Mouse (Mus musculus): ENCODE data around the gene Il11ra1. TPM values are rescaled to one million over a fixed set of nuclear protein-coding genes. Genes with fewer than 3 reads are reported as not detected.
"Not testable (repeated sequence)": the region's sequence is repeated elsewhere in the genome, so short reads cannot be mapped to it uniquely, and the experiment has no call there.

The Il11ra1 gene
- polyA plus RNA-seq (2016; fragmentation: Nextera tagmentation; extraction: Ambion mirVana), result 146 and 188 TPM in 2 replicates

- not testable (repeated sequence) for H3K4me3 ChIP-seq; H3K27ac ChIP-seq (replicated peaks); H3K9me3 ChIP-seq; H3K36me3 ChIP-seq (replicated peaks); DNase-seq (ENCODE audit: low spot score)
- 80% methylated on average over 10 of the region's 10 CpGs for WGBS
- H3K27me3 ChIP-seq (replicated peaks; ENCODE audit: low read depth, poor library complexity, severe bottlenecking), result peaks cover 28% of the 10 kb centered on the region
- H3K4me1 ChIP-seq, result peaks cover 14% of the 10 kb centered on the region
Measured at GRCm38 (mm10) chr4:41699783-41700182, at the start of gene Il11ra1. TSS of gene Il11ra1 (plus strand) at chr4:41699989.

- peaks cover 14% of the 10 kb centered on the region for H3K36me3 ChIP-seq (replicated peaks)
- H3K27me3 ChIP-seq (replicated peaks; ENCODE audit: low read depth, poor library complexity, severe bottlenecking), result peaks cover 25% of the 10 kb centered on the region
- H3K9me3 ChIP-seq, result no peaks in the 10 kb centered on the region
- peaks cover 53% of the 10 kb centered on the region for H3K4me1 ChIP-seq
- WGBS, result 42% methylated on average over 6 of the region's 6 CpGs
- H3K27ac ChIP-seq (replicated peaks), result 0 out of 2 replicates have a peak overlapping the region, but pooled peaks have one; percentile 35
- no peak overlapping the region for H3K4me3 ChIP-seq
- DNase-seq (ENCODE audit: low spot score), result peak; percentile 89
Measured at GRCm38 (mm10) chr4:41653296-41653695, 46.5 kb upstream of the Il11ra1 start.

- peaks cover 28% of the 10 kb centered on the region for H3K27me3 ChIP-seq (replicated peaks; ENCODE audit: low read depth, poor library complexity, severe bottlenecking)
- peaks cover 16% of the 10 kb centered on the region for H3K36me3 ChIP-seq (replicated peaks)
- no peak for DNase-seq (ENCODE audit: low spot score)
- H3K4me3 ChIP-seq, result no peak overlapping the region
- no peak overlapping the region for H3K27ac ChIP-seq (replicated peaks)
- H3K4me1 ChIP-seq, result peaks cover 53% of the 10 kb centered on the region
- 68% methylated on average over 6 of the region's 6 CpGs for WGBS
- no peaks in the 10 kb centered on the region for H3K9me3 ChIP-seq
Measured at GRCm38 (mm10) chr4:41653730-41654129, 46.1 kb upstream of the Il11ra1 start.

GRCm38 (mm10) chr4:41654217-41654616 lies 45.6 kb upstream of the Il11ra1 start:
- no peak overlapping the region for H3K4me3 ChIP-seq
- peaks cover 33% of the 10 kb centered on the region for H3K27me3 ChIP-seq (replicated peaks; ENCODE audit: low read depth, poor library complexity, severe bottlenecking)
- no peaks in the 10 kb centered on the region for H3K9me3 ChIP-seq
- peak overlapping the region; percentile 25; the same call in 1 of the 2 replicates for H3K27ac ChIP-seq (replicated peaks)
- DNase-seq (ENCODE audit: low spot score), result peak; percentile 78
- 11% methylated on average over 7 of the region's 7 CpGs for WGBS
- H3K4me1 ChIP-seq, result peaks cover 55% of the 10 kb centered on the region
- H3K36me3 ChIP-seq (replicated peaks), result peaks cover 19% of the 10 kb centered on the region

GRCm38 (mm10) chr4:41655525-41655924 lies 44.3 kb upstream of the Il11ra1 start:
- peaks cover 68% of the 10 kb centered on the region for H3K4me1 ChIP-seq
- H3K4me3 ChIP-seq, result no peak overlapping the region
- no peaks in the 10 kb centered on the region for H3K9me3 ChIP-seq
- H3K27me3 ChIP-seq (replicated peaks; ENCODE audit: low read depth, poor library complexity, severe bottlenecking), result peaks cover 44% of the 10 kb centered on the region
- DNase-seq (ENCODE audit: low spot score), result peak; percentile 64
- H3K27ac ChIP-seq (replicated peaks), result peak overlapping the region; percentile 25
- peaks cover 27% of the 10 kb centered on the region for H3K36me3 ChIP-seq (replicated peaks)
- WGBS, result 58% methylated on average over 2 of the region's 2 CpGs

DNA sequence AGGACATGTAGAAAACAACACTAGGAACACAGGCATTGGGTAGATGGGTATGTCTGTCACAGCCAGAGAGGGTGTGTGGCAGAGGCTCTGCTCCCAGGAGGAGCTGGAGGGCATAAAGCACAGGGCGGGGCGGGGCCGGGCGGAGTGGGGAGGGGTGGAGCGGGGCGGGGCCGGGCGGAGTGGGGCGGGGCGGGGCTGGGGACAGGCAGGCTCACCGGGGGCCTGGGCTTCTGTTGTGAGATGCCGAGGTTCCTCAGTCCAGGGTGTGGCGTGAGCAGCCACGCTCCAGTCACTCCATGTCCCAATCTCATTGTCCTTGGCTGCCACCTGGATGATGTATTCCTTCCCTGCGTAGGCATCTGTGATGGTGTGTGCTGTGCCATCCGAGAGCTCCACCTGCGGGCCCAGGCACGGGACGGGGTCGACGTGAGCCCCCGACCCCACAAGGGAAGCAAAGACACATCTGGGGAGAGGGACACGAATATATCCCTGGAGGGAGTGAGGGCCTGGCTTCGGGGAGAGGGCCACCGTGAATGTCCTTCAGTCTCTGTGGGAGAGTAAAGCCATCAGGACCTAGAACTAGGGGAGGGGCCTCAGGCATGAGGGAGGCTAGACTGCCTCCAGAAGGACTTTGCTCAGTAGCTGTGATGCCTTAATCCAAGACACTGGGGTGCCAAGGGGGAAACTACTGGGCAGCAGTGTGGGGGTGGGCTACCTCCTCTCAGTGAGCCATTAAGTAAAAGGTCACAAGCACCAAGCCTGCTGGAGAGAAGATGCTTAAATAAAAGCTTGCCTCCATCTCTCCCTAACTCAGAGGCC lies 41.0 kb upstream of the Il11ra1 start:
- peaks cover 91% of the 10 kb centered on the region for H3K4me1 ChIP-seq
- peak overlapping the region; percentile 57 for H3K27ac ChIP-seq (replicated peaks)
- peaks cover 52% of the 10 kb centered on the region for H3K36me3 ChIP-seq (replicated peaks)
- H3K4me3 ChIP-seq, result peak overlapping the region; percentile 32
- peaks cover 68% of the 10 kb centered on the region for H3K27me3 ChIP-seq (replicated peaks; ENCODE audit: low read depth, poor library complexity, severe bottlenecking)
- WGBS, result 14% methylated on average over 25 of the region's 25 CpGs
- DNase-seq (ENCODE audit: low spot score), result peak; percentile 62
- H3K9me3 ChIP-seq, result no peaks in the 10 kb centered on the region

DNA sequence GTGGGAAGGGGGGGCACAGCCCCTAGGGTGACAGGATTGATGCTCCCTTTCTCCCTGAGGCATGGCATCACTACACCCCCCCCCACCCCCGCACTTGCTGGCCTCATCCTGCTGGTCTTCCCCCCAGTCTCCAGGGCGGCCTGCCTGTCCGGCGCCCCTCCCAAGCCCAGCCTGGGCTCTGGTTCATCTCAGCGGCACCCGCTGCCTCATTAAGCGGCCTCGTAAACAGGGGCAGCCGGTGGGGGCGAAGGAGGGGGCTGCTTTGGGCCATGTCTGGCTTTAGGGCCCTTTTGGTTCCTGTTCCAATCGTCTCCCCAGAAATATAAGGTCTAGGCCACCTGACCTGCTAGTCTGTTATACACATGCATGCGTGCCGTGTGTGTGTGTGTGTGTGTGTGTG lies 40.2 kb upstream of the Il11ra1 start:
- peak overlapping the region; percentile 57 for H3K27ac ChIP-seq (replicated peaks)
- H3K27me3 ChIP-seq (replicated peaks; ENCODE audit: low read depth, poor library complexity, severe bottlenecking), result peaks cover 68% of the 10 kb centered on the region
- H3K4me1 ChIP-seq, result peaks cover 91% of the 10 kb centered on the region
- 62% methylated on average over 13 of the region's 13 CpGs for WGBS
- no peak for DNase-seq (ENCODE audit: low spot score)
- no peaks in the 10 kb centered on the region for H3K9me3 ChIP-seq
- H3K4me3 ChIP-seq, result no peak overlapping the region
- peaks cover 55% of the 10 kb centered on the region for H3K36me3 ChIP-seq (replicated peaks)

- H3K36me3 ChIP-seq (replicated peaks), result peaks cover 55% of the 10 kb centered on the region
- peak; percentile 83 for DNase-seq (ENCODE audit: low spot score)
- peak overlapping the region; percentile 70 for H3K27ac ChIP-seq (replicated peaks)
- WGBS, result 29% methylated on average over 11 of the region's 11 CpGs
- peak overlapping the region; percentile 21; the same call in 1 of the 2 replicates for H3K4me3 ChIP-seq
- H3K27me3 ChIP-seq (replicated peaks; ENCODE audit: low read depth, poor library complexity, severe bottlenecking), result peaks cover 68% of the 10 kb centered on the region
- no peaks in the 10 kb centered on the region for H3K9me3 ChIP-seq
- peaks cover 91% of the 10 kb centered on the region for H3K4me1 ChIP-seq
Measured at GRCm38 (mm10) chr4:41660851-41661430, 38.8 kb upstream of the Il11ra1 start.

DNA sequence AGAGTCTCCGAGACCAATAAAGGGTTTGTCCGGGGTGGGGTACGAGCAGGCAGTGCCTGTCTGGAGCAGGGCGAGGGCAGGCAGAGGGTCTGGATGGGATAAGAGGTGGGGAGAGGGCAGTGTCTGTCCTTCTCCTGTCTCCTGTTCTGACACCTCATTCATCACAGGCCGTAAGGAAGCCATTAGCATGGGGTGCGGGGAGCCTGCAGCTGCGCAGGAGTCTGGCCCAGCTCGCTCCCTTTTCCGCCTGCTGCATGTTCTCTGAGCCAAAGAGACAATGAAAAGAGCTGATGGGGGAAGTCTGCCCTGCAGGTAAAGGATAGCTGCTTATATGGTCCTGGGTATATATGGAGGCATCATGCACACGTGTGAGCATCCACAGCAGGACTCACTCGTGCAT lies 37.1 kb upstream of the Il11ra1 start:
- DNase-seq (ENCODE audit: low spot score), result no peak
- WGBS, result 64% methylated on average over 11 of the region's 11 CpGs
- H3K27me3 ChIP-seq (replicated peaks; ENCODE audit: low read depth, poor library complexity, severe bottlenecking), result peaks cover 60% of the 10 kb centered on the region
- H3K36me3 ChIP-seq (replicated peaks), result peaks cover 51% of the 10 kb centered on the region
- H3K9me3 ChIP-seq, result no peaks in the 10 kb centered on the region
- peaks cover 91% of the 10 kb centered on the region for H3K4me1 ChIP-seq
- H3K4me3 ChIP-seq, result 0 out of 2 replicates have a peak overlapping the region, but pooled peaks have one; percentile 1
- peak overlapping the region; percentile 21; the same call in 1 of the 2 replicates for H3K27ac ChIP-seq (replicated peaks)

DNA sequence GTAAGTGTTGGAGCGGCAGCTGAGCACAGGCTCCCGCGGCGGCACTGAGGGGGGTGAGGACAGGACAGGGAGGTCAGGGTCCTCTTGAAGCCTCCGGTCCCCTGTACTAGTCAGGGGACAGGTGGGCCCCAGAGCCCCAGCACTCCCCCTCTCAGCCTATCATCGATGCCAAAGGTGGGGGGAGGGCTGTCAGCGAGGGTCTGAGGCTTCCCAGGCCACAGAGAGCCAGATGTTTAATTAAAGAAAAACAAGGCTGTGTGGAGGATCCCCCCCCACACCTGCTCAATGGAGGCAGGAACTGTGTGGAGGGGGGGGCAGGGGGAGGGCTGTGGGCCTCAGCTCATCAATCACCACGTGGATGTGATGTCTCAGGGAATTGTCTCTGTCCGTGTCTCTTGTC lies 36.2 kb upstream of the Il11ra1 start:
- Histone ChIP-seq H3K36me3 (replicated peaks) (peaks cover 46% of the 10 kb centered on the region), H3K27me3 (replicated peaks; ENCODE audit: low read depth, poor library complexity, severe bottlenecking) (peaks cover 56% of the 10 kb centered on the region), H3K4me1 (peaks cover 82% of the 10 kb centered on the region), H3K27ac (replicated peaks) (peak overlapping the region; percentile 45), H3K9me3 (no peaks in the 10 kb centered on the region), H3K4me3 (peak overlapping the region; percentile 6; the same call in 1 of the 2 replicates)
- WGBS, result 42% methylated on average over 9 of the region's 9 CpGs
- peak; percentile 51 for DNase-seq (ENCODE audit: low spot score)

DNA sequence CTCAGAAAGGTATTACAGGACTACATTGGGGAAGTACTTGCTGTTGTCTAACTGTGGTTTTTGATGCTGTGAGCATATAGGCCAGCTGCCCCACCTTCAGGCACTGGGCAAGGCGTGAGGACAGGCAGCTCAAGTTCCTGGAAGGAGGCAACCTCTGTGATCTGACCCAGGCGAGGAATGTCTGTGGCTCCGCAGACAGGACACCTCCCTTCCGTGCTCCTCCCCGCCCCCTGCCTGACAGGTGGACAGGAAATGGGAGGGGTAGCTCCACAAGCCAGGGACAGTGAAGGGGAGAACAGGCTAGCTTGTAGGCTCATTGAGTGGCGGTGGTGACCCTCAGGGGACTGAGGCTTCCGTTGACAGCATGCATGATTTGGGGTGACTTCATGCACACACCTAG lies 35.3 kb upstream of the Il11ra1 start:
- DNase-seq (ENCODE audit: low spot score), result no peak
- Histone ChIP-seq H3K4me3 (peak overlapping the region; percentile 6), H3K27ac (replicated peaks) (peak overlapping the region; percentile 58), H3K27me3 (replicated peaks; ENCODE audit: low read depth, poor library complexity, severe bottlenecking) (peaks cover 56% of the 10 kb centered on the region), H3K9me3 (no peaks in the 10 kb centered on the region), H3K4me1 (peaks cover 73% of the 10 kb centered on the region), H3K36me3 (replicated peaks) (peaks cover 42% of the 10 kb centered on the region)
- 27% methylated on average over 7 of the region's 7 CpGs for WGBS

- H3K27ac ChIP-seq (replicated peaks), result peak overlapping the region; percentile 58
- 2% methylated on average over 6 of the region's 8 CpGs for WGBS
- no peaks in the 10 kb centered on the region for H3K9me3 ChIP-seq
- H3K4me1 ChIP-seq, result peaks cover 67% of the 10 kb centered on the region
- DNase-seq (ENCODE audit: low spot score), result peak; percentile 75
- H3K4me3 ChIP-seq, result peak overlapping the region; percentile 6
- peaks cover 56% of the 10 kb centered on the region for H3K27me3 ChIP-seq (replicated peaks; ENCODE audit: low read depth, poor library complexity, severe bottlenecking)
- H3K36me3 ChIP-seq (replicated peaks), result peaks cover 41% of the 10 kb centered on the region
Measured at GRCm38 (mm10) chr4:41665009-41665675, 34.6 kb upstream of the Il11ra1 start.
